Mouse (Mus musculus) spleen, adult 18-20 months (tissue): ENCODE results near the gene Ube2j2.

Experiments used
- DNase-seq, 2 experiments: peaks; one replicate each; pipeline ENCODE4 v3.0.0; 2022; ENCODE audit warnings: mixed read lengths in 2 of 2

The Ube2j2 gene

GRCm38 (mm10) chr4:155964396-155964795 is 20.8 kb downstream of the Ube2j2 start:
- DNase-seq, result no peak

GRCm38 (mm10) chr4:155969043-155969653 is 25.5 kb downstream of the Ube2j2 start:
- DNase-seq, result no peak

GRCm38 (mm10) chr4:155970286-155970685 is 26.7 kb downstream of the Ube2j2 start:
- no peak for DNase-seq

GRCm38 (mm10) chr4:155972651-155973050 is 29.0 kb downstream of the Ube2j2 start:
- no peak for DNase-seq

- DNase-seq, result no peak
Observed at GRCm38 (mm10) chr4:155973239-155973638, 29.6 kb downstream of the Ube2j2 start.

GRCm38 (mm10) chr4:155981436-155982082 is 37.9 kb downstream of the Ube2j2 start:
- no peak for DNase-seq

- DNase-seq, result no peak
Observed at GRCm38 (mm10) chr4:155983788-155984187, 40.2 kb downstream of the Ube2j2 start.

- DNase-seq, result no peak
Observed at GRCm38 (mm10) chr4:155991211-155991907, 47.7 kb downstream of the Ube2j2 start.

GRCm38 (mm10) chr4:155991908-155992230 is 48.2 kb downstream of the Ube2j2 start:
- peak in 1 of 2 experiments; percentile 36 for DNase-seq

- DNase-seq, result peak; percentile 83 to 89
Observed at GRCm38 (mm10) chr4:155992241-155992905, 48.7 kb downstream of the Ube2j2 start, which contains the start of the genes B3galt6 and Sdf4. Gene B3galt6 (minus strand): TSS chr4:155992649. Gene Sdf4 (plus strand): TSS chr4:155992872.

- DNase-seq, result peak in 1 of 2 experiments; percentile 97
Observed at GRCm38 (mm10) chr4:155992906-155993547, 49.4 kb downstream of the Ube2j2 start.

GRCm38 (mm10) chr4:155993606-155994005 is 50.0 kb downstream of the Ube2j2 start:
- no peak for DNase-seq

GRCm38 (mm10) chr4:156004109-156004508 is 60.5 kb downstream of the Ube2j2 start:
- DNase-seq, result no peak

- DNase-seq, result no peak
Observed at GRCm38 (mm10) chr4:156008369-156008768, 64.7 kb downstream of the Ube2j2 start.
